Mouse (Mus musculus) thymus, postnatal 14 days (tissue): Measurements from ENCODE around the gene Sp6.

Experiments
- DNase-seq: peaks from one replicate; pipeline ENCODE4 v3.0.0; 2021

The Sp6 gene

GRCm38 (mm10) chr11:97025721-97026344 is 12.6 kb downstream of the Sp6 start:
- peak; percentile 95 for DNase-seq

GRCm38 (mm10) chr11:97029686-97030417 is 16.7 kb downstream of the Sp6 start, which contains the start of gene Scrn2:
Scrn2 (plus strand) TSS chr11:97029938.
- peak; percentile 83 for DNase-seq

GRCm38 (mm10) chr11:97030426-97030825 is 17.2 kb downstream of the Sp6 start:
- DNase-seq: peak; percentile 18

GRCm38 (mm10) chr11:97031977-97032376 is 18.8 kb downstream of the Sp6 start:
- DNase-seq: no peak

- DNase-seq: no peak
Measured at GRCm38 (mm10) chr11:97032499-97032898, 19.3 kb downstream of the Sp6 start.

DNA sequence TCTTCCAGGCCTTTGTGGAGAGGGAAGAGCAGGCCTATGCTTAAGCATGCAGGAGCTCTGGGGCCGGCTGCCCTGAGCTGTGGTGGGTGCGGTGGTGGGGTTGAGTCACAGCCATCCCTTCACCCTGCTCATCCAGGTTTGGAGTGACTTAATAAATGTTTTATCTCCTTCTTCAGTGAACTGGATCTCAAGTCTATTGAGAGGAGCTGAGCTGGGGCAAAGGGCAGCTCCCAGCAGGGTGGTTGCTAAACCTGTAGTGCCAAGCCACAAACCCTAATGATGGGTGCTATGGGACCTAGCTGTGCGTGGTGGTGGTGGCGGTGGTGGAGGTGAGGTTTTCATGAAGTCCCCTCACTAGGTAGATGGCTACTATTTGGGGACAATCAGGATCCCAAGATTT is 20.6 kb downstream of the Sp6 start:
- no peak for DNase-seq

GRCm38 (mm10) chr11:97036141-97036540 is 22.9 kb downstream of the Sp6 start:
- no peak for DNase-seq

- DNase-seq: no peak
Measured at GRCm38 (mm10) chr11:97038881-97039280, 25.7 kb downstream of the Sp6 start.

- no peak for DNase-seq
Measured at GRCm38 (mm10) chr11:97040301-97041021, 27.3 kb downstream of the Sp6 start.

DNA sequence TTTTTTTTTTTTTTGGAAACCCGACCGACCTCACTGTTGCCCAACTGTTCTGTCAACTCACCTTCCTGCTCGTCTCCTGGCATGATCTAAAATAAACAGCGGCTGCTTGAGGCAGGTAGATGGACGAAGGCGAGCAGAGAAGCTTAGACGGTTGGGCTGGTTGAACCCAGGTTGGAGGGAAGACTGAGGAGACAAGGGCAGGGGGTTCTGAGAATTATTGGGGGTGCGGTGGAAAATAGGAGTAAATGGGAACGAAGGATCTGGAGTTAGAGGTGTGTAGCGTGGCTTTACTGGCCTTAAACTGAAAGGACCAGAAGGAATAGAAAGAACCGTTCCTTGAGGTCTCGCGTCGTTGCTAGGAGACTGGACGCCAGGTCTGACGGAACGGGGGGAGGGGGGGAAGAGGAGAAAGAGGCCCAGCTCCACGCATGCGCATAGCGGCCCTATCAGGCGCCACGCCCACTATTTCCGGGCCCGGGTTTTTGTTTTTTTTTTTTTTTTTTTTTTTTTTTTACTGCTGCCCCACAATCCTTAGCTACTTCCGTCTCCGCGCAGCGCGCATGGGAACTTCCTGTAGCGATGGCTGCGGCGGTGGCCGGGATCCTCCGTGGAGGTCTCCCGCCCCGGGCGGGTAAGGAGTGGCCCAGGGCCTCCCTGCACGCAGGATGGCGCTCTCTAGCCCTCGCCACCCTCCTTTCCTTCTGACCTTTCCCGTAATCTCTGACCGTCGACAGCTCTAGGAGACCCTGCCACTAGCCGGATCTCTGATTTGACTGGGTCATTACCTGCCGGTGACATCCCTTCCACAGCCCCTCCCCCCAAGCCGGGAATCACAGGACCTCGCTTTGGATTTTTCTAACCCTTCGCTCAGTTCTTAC is 28.1 kb downstream of the Sp6 start, which contains the start of the genes Lrrc46 and Mrpl10:
TSS of gene Lrrc46 (minus strand) at position 386 of the 878 bp plus-strand sequence.
TSS of gene Mrpl10 (plus strand) at position 539 of the 878 bp plus-strand sequence.
- DNase-seq: peak; percentile 93

- no peak for DNase-seq
Measured at GRCm38 (mm10) chr11:97044902-97045301, 31.7 kb downstream of the Sp6 start.

GRCm38 (mm10) chr11:97045861-97046260 is 32.7 kb downstream of the Sp6 start:
- peak; percentile 25 for DNase-seq

- DNase-seq: no peak
Measured at GRCm38 (mm10) chr11:97048090-97048650, 35.0 kb downstream of the Sp6 start.

- DNase-seq: no peak
Measured at GRCm38 (mm10) chr11:97049492-97050085, 36.4 kb downstream of the Sp6 start.

GRCm38 (mm10) chr11:97050216-97050943 is 37.2 kb downstream of the Sp6 start, which contains the start of gene Osbpl7:
Osbpl7 (plus strand) TSS chr11:97050628.
- peak; percentile 91 for DNase-seq

GRCm38 (mm10) chr11:97050944-97051586 is 37.9 kb downstream of the Sp6 start:
- DNase-seq: no peak

- DNase-seq: peak; percentile 23
Measured at GRCm38 (mm10) chr11:97052219-97052646, 39.0 kb downstream of the Sp6 start.

GRCm38 (mm10) chr11:97063274-97063920 is 50.2 kb downstream of the Sp6 start:
- DNase-seq: no peak

- peak; percentile 18 for DNase-seq
Measured at GRCm38 (mm10) chr11:97063921-97064295, 50.7 kb downstream of the Sp6 start.
